Mouse (Mus musculus): ENCODE measurements around the gene Bricd5. TPM values are rescaled to one million over a fixed set of nuclear protein-coding genes. Genes with fewer than 3 reads are reported as not detected.

Gene Bricd5
- total and polyA plus RNA-seq, 2 experiments from 2014 or later, result 1.4 to 4.0 TPM

DNA sequence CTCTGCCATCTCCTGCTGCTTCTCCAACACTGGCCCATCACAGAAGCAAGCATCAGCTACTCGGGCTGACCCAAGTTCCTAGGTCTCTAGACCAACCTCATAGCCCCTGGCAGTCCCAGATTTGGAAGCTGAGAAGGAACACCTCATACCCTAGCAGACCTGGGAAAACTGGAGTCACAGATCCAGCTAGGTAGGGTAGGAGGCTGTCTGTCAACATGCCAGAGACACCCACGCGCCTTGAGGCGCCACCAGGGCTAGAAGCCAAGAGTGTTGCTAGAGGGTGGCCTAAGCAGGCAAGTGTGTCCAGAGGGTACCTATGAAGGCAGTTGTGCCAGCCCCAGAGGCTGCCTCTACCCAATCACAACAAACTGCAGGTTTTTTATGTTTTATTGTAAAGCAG is 30.3 kb upstream of the Bricd5 start:
- H3K4me2 ChIP-seq (ENCODE audit: low read depth, low read length), result no peak overlapping the region
- no peak for ATAC-seq
- H3K9me3 ChIP-seq (ENCODE audit: low read length), result no peaks in the 10 kb centered on the region
- no peak for DNase-seq (ENCODE audit: low spot score)
- H3K27ac ChIP-seq, result no peak overlapping the region
- H3K9ac ChIP-seq (replicated peaks; ENCODE audit: low read length), result no peak overlapping the region
- H3K4me3 ChIP-seq (ENCODE audit: low read length), result no peak overlapping the region
- no peaks in the 10 kb centered on the region for H3K4me1 ChIP-seq (ENCODE audit: insufficient read depth, low read length)
- peaks cover 74% of the 10 kb centered on the region for H3K36me3 ChIP-seq (ENCODE audit: insufficient read depth, low read length)
- WGBS, result 90% methylated on average over 4 of the region's 4 CpGs
- H3K27me3 ChIP-seq (ENCODE audit: insufficient read depth, low read length), result no peaks in the 10 kb centered on the region
- TF ChIP-seq CTCF (IDR thresholded peaks at IDR 0.05; ENCODE audit: low read depth), result no peak

DNA sequence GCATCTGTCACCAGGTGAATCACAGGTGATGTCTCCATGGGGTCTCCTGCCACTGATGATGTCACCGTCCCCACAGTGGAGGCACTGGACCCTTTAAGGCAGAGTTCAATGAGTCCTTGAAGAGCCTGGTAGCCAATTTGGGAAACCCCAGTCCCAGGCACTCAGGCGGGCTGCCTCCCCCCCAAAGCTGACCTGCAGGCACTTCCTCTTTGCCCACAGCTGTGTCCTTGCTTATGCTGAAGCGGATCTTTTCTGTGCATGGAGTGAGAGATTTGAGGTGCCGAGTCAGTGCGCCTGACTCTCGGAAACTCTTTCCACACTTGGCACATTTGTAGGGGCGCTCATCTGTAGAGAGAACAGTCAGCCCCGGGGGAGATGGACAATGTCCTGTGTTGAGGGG is 27.1 kb upstream of the Bricd5 start:
- no peak overlapping the region for H3K9ac ChIP-seq (replicated peaks; ENCODE audit: low read length)
- H3K4me2 ChIP-seq (ENCODE audit: low read depth, low read length), result no peak overlapping the region
- no peak for TF ChIP-seq CTCF (IDR thresholded peaks at IDR 0.05; ENCODE audit: low read depth)
- DNase-seq (ENCODE audit: low spot score) (no peak), ATAC-seq (no peak)
- no peaks in the 10 kb centered on the region for H3K9me3 ChIP-seq (ENCODE audit: low read length)
- H3K27ac ChIP-seq, result no peak overlapping the region
- 92% methylated on average over 8 of the region's 8 CpGs for WGBS
- H3K4me1 ChIP-seq (ENCODE audit: insufficient read depth, low read length), result no peaks in the 10 kb centered on the region
- no peaks in the 10 kb centered on the region for H3K27me3 ChIP-seq (ENCODE audit: insufficient read depth, low read length)
- no peak overlapping the region for H3K4me3 ChIP-seq (ENCODE audit: low read length)
- peaks cover 84% of the 10 kb centered on the region for H3K36me3 ChIP-seq (ENCODE audit: insufficient read depth, low read length)

DNA sequence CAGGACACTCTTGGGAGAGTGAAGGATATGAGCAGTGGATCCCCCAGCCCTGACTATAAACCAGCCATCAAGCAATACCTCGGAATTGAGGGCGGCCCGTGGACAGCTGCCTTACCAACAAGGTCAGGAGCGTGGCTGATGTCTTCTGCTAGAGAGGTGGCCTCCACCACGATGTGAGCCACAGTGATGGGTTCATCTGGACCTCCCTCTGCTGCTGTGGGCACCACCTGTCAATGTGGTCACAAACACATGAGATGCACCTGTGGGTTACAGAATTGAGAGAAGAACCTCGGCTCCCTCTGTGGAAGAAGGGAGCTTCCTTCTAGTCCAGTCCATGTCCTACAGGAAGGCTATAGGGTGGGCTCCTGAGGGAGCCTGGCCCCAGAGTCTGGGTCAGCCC is 24.2 kb upstream of the Bricd5 start:
- Histone ChIP-seq H3K4me3 (ENCODE audit: low read length) (no peak overlapping the region), H3K36me3 (ENCODE audit: insufficient read depth, low read length) (peaks cover 62% of the 10 kb centered on the region), H3K4me2 (ENCODE audit: low read depth, low read length) (no peak overlapping the region), H3K9me3 (ENCODE audit: low read length) (no peaks in the 10 kb centered on the region), H3K9ac (replicated peaks; ENCODE audit: low read length) (no peak overlapping the region), H3K27me3 (ENCODE audit: insufficient read depth, low read length) (no peaks in the 10 kb centered on the region), H3K27ac (no peak overlapping the region), H3K4me1 (ENCODE audit: insufficient read depth, low read length) (0 out of 2 replicates have a peak, but pooled peaks cover 8% of the 10 kb centered on the region)
- ATAC-seq (no peak), DNase-seq (ENCODE audit: low spot score) (no peak)
- no peak for TF ChIP-seq CTCF (IDR thresholded peaks at IDR 0.05; ENCODE audit: low read depth)
- 90% methylated on average over 6 of the region's 6 CpGs for WGBS

DNA sequence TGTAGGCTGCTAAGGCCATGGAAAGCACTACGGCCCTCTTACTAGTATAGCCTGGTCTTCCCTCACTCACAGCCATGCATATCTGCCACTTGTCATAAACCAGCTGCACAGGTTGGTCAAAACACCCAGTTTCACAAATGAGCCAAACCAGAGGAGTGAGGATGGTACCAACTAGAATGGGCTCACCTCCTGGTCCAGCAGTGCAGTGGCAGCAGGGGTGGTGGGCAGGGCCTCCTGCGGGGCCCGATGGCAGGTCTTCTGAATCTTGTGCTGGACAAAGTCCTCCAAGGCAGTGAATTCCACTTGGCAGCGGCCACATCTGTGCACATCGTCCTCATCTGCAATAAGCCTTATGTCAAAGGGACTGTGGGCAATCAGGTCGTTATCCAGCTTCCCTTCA is 22.5 kb upstream of the Bricd5 start:
- Histone ChIP-seq H3K4me1 (ENCODE audit: insufficient read depth, low read length) (0 out of 2 replicates have a peak, but pooled peaks cover 8% of the 10 kb centered on the region), H3K27ac (no peak overlapping the region), H3K4me3 (ENCODE audit: low read length) (no peak overlapping the region), H3K36me3 (ENCODE audit: insufficient read depth, low read length) (peaks cover 46% of the 10 kb centered on the region), H3K9me3 (ENCODE audit: low read length) (no peaks in the 10 kb centered on the region), H3K27me3 (ENCODE audit: insufficient read depth, low read length) (no peaks in the 10 kb centered on the region), H3K9ac (replicated peaks; ENCODE audit: low read length) (no peak overlapping the region), H3K4me2 (ENCODE audit: low read depth, low read length) (no peak overlapping the region)
- no peak for ATAC-seq
- no peak for DNase-seq (ENCODE audit: low spot score)
- WGBS, result 95% methylated on average over 6 of the region's 6 CpGs
- TF ChIP-seq CTCF (IDR thresholded peaks at IDR 0.05; ENCODE audit: low read depth), result no peak

DNA sequence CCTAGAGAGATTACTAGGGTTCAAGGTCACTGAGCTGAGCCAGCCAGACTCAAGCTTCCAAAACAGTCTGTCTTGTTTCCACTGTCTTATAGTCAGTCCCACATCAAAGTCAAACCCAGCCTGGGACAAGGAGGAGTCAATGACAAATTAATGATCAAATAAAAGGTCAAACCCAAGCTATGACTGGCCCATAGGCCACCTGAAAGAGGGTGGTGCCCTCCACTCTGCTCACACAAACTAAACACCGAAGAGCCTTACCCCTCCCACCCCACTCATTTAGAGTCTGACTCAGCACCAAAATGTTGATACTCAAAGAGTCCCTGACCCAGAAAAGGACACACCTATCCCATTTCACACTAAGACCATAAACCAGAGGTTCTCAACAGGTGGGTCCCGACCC is 20.3 kb upstream of the Bricd5 start:
- peak overlapping the region; percentile 65; the same call in 1 of the 2 replicates for H3K4me2 ChIP-seq (ENCODE audit: low read depth, low read length)
- ATAC-seq, result no peak

DNA sequence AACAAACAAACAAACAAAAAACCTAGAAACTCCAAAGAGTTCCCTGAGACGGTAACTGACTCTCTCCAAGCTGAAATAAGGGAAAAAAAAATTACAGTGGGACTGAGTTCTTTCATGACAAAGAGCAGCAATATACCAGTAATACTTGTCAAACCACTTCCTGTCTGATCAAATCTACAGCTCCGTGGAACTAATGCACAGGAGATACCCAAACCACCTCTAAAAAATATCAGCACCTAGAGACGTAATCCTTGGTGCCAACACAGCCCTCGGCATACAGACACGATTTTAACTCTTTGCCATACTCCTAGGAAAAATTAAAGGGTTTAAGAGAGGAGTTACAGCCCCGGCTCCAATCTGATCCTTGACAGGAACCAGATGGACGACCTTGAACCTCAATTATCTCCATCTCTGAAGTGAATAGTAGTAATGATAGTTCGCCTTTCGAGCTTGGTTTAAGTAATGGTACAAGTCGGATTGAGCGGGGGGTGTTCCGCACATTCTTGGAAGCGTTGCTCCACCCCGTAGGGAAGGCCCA is 19.4 kb upstream of the Bricd5 start:
- peak overlapping the region; percentile 89 for H3K9ac ChIP-seq (replicated peaks; ENCODE audit: low read length)
- peak overlapping the region; percentile 78 for H3K4me3 ChIP-seq (ENCODE audit: low read length)
- 5% methylated on average over 14 of the region's 14 CpGs for WGBS
- H3K4me1 ChIP-seq (ENCODE audit: insufficient read depth, low read length), result 0 out of 2 replicates have a peak, but pooled peaks cover 8% of the 10 kb centered on the region
- peak overlapping the region; percentile 94 for H3K27ac ChIP-seq
- DNase-seq (ENCODE audit: low spot score) (no peak), ATAC-seq (no peak)
- no peaks in the 10 kb centered on the region for H3K27me3 ChIP-seq (ENCODE audit: insufficient read depth, low read length)
- H3K4me2 ChIP-seq (ENCODE audit: low read depth, low read length), result peak overlapping the region; percentile 65
- H3K9me3 ChIP-seq (ENCODE audit: low read length), result no peaks in the 10 kb centered on the region
- TF ChIP-seq CTCF (IDR thresholded peaks at IDR 0.05; ENCODE audit: low read depth), result no peak
- H3K36me3 ChIP-seq (ENCODE audit: insufficient read depth, low read length), result peaks cover 15% of the 10 kb centered on the region

More for the DNA sequence above, 20.3 kb upstream of the Bricd5 start:
- Histone ChIP-seq H3K4me3 (ENCODE audit: low read length) (no peak overlapping the region), H3K36me3 (ENCODE audit: insufficient read depth, low read length) (peaks cover 24% of the 10 kb centered on the region), H3K9ac (replicated peaks; ENCODE audit: low read length) (no peak overlapping the region), H3K9me3 (ENCODE audit: low read length) (no peaks in the 10 kb centered on the region), H3K27ac (no peak overlapping the region), H3K4me1 (ENCODE audit: insufficient read depth, low read length) (0 out of 2 replicates have a peak, but pooled peaks cover 8% of the 10 kb centered on the region), H3K27me3 (ENCODE audit: insufficient read depth, low read length) (no peaks in the 10 kb centered on the region)
- no peak for TF ChIP-seq CTCF (IDR thresholded peaks at IDR 0.05; ENCODE audit: low read depth)
- 95% methylated on average over 2 of the region's 2 CpGs for WGBS
- DNase-seq (ENCODE audit: low spot score), result no peak

DNA sequence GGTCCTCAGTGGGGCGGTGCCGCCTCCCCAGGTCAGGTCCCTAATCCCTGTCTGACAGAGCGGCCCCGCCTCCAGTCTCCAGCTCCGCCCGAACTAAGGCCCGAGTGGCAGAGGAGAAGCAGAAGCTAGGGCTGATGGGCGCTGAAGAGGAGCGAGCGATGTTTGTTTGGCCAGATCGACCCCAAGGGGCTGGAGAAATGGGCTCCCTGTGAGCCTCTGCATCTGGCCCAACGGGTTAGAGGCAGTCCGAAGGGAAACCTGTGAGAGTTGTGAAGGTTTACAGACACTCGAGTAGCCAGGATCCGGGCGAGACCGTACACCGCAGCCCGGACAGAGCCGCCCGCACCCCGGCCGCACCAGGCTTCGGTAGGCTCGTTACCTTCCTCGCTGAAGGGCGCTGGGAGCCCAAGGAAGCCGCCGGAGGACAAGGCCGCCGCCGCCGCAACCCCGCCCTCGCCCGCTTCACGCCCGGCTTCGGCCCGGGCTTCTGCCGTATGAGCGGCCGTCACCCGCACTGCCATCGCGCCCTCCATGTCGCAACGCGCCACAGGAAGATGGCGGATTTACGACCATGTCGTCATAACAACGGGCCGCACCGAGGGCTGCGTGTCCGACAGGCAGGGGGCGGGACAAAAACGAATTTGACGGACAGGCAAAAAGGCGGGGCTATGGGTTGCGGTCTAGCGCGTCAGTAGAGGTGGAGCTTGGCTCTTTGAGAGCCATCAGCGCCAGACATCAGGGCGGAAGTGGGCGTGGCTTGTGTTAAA is 18.7 kb upstream of the Bricd5 start:
- peak; percentile 96 for ATAC-seq
- DNase-seq (ENCODE audit: low spot score), result peak; percentile 100
- Histone ChIP-seq H3K4me3 (ENCODE audit: low read length) (peak overlapping the region; percentile 78), H3K9ac (replicated peaks; ENCODE audit: low read length) (peak overlapping the region; percentile 89), H3K9me3 (ENCODE audit: low read length) (no peaks in the 10 kb centered on the region), H3K27ac (peak overlapping the region; percentile 94), H3K4me2 (ENCODE audit: low read depth, low read length) (peak overlapping the region; percentile 65), H3K4me1 (ENCODE audit: insufficient read depth, low read length) (0 out of 2 replicates have a peak, but pooled peaks cover 8% of the 10 kb centered on the region), H3K27me3 (ENCODE audit: insufficient read depth, low read length) (no peaks in the 10 kb centered on the region), H3K36me3 (ENCODE audit: insufficient read depth, low read length) (peaks cover 9% of the 10 kb centered on the region)
- under 1% methylated on average over 67 of the region's 67 CpGs for WGBS
- 0 out of 2 replicates have a peak, but pooled peaks have one; percentile 36 for TF ChIP-seq CTCF (IDR thresholded peaks at IDR 0.05; ENCODE audit: low read depth)

All from hindbrain, postnatal 0 days (tissue).